Mouse (Mus musculus) intestine, postnatal 0 days (tissue): ENCODE measurements around the gene Tmem158. TPM values are rescaled to one million over a fixed set of nuclear protein-coding genes. Genes with fewer than 3 reads are reported as not detected.
A peak's percentile ranks its signal among the peaks of the same experiment; 100 is the strongest.

ENCODE experiments used
- ATAC-seq: fragments of 200-750 bp; cut with Nextera tagmentation; 2 replicates; pipeline ENCODE4 v1.8.0; 2017; ENCODE audit warnings: mild to moderate bottlenecking, moderate TSS enrichment, moderate library complexity
- H3K27ac ChIP-seq: fragments of 300-500 bp; sonication (generic); 2 replicates; pipeline ENCODE4 v1.5.1; 2014; ENCODE audit warnings: mild to moderate bottlenecking, low read depth, low read length, moderate library complexity
- H3K27me3 ChIP-seq: fragments of 300-500 bp; sonication (generic); replicated peaks from 2 replicates; pipeline ENCODE4 v1.6.1; 2014; ENCODE audit warnings: low read length, mixed read lengths; ENCODE audit not compliant: control insufficient read depth, insufficient read depth
- H3K36me3 ChIP-seq: fragments of 300-500 bp; sonication (generic); 2 replicates; pipeline ENCODE4 v1.6.1; 2014; ENCODE audit warnings: mild to moderate bottlenecking, moderate library complexity; ENCODE audit not compliant: control insufficient read depth, insufficient read depth
- H3K4me1 ChIP-seq: fragments of 300-500 bp; sonication (generic); replicated peaks from 2 replicates; pipeline ENCODE4 v1.6.1; 2014; ENCODE audit warnings: antibody characterized with exemption, low read length, mixed read lengths; ENCODE audit not compliant: control insufficient read depth, insufficient read depth
- H3K4me2 ChIP-seq: fragments of 300-500 bp; sonication (generic); replicated peaks from 2 replicates; pipeline ENCODE4 v1.6.1; 2014; ENCODE audit warnings: low read depth, mild to moderate bottlenecking, moderate library complexity
- H3K4me3 ChIP-seq: fragments of 300-500 bp; sonication (generic); 2 replicates; pipeline ENCODE4 v1.5.1; 2014; ENCODE audit warnings: low read depth, low read length
- H3K9ac ChIP-seq: fragments of 300-500 bp; sonication (generic); 2 replicates; pipeline ENCODE4 v1.6.1; 2014; ENCODE audit warnings: mild to moderate bottlenecking, low read depth, low read length
- H3K9me3 ChIP-seq: fragments of 300-500 bp; sonication (generic); 2 replicates; pipeline ENCODE4 v1.6.1; 2016; ENCODE audit warnings: mixed run types; ENCODE audit not compliant: control insufficient read depth
- CTCF ChIP-seq: sonication (generic); IDR thresholded peaks from 2 replicates; pipeline ENCODE4 v1.5.1; 2016; ENCODE audit warnings: low read depth, mild to moderate bottlenecking, control low read depth, antibody characterized with exemption, moderate library complexity
- WGBS: fragments of 180-500 bp; shearing (Covaris S2); extraction: QIAGEN DNeasy Blood & Tissue Kit; methylation state at CpG from one replicate; pipeline ENCODE4 v1.1.7; 2014; 5-methylcytosine and 5-hydroxymethylcytosine counted together
- polyA plus RNA-seq: library from polyadenylated mRNA; unstranded; fragments of >200 nt; fragmentation: Nextera tagmentation; extraction: Ambion mirVana; gene quantifications from 2 replicates; pipeline ENCODE4 v1.2.1, GENCODE M21; 2015

The Tmem158 gene
- polyA plus RNA-seq, 1 experiment from 2014 or later, result 15.6 TPM

DNA sequence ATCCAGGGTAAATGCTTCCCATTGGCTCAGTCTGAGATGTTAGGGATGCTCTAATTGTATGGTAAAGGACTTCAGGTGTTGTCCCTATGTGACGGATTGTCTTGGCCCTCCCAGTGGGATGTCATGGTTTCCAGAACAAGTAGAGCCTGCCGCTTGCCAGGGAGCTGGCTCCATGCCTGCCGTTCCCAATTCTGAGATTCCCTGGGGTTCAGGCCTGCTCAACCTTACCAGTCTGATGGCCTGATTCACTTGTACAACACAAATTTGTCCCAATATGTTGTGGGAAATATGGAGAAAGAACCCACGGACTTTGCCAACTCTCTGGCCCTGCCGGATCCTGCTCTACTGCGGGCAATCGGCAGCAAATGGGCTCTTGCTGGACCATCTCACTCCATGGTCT, 37.3 kb upstream of the Tmem158 start:
- Histone ChIP-seq H3K4me1 (no peaks in the 10 kb centered on the region), H3K9me3 (no peaks in the 10 kb centered on the region), H3K9ac (no peak overlapping the region), H3K4me2 (no peak overlapping the region), H3K4me3 (no peak overlapping the region), H3K27me3 (no peaks in the 10 kb centered on the region), H3K36me3 (no peaks in the 10 kb centered on the region), H3K27ac (no peak overlapping the region)
- no peak for ATAC-seq
- no peak for TF ChIP-seq CTCF
- 92% methylated on average over 7 of the region's 7 CpGs for WGBS

DNA sequence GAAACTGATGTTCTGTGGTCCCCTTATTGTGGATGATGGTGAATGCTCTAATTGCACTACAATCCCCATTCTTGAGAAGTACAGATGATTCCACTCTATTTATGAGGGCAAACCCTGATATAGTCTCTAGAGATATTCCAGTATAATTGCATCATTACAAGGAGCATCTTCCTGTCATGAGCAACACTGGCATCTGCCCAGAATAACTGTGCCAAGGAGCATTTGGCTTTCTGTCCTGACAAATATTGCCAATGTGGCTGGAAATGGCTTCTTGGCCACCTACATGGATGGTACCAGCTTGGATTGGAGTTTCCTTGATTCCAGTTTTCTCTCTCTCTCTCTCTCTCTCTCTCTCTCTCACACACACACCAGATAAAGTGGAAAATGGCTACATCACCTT, 35.7 kb upstream of the Tmem158 start:
- Histone ChIP-seq H3K4me1 (no peaks in the 10 kb centered on the region), H3K27me3 (no peaks in the 10 kb centered on the region), H3K27ac (no peak overlapping the region), H3K4me3 (no peak overlapping the region), H3K4me2 (no peak overlapping the region), H3K9me3 (no peaks in the 10 kb centered on the region), H3K36me3 (no peaks in the 10 kb centered on the region), H3K9ac (no peak overlapping the region)
- ATAC-seq, result no peak
- no peak for TF ChIP-seq CTCF

DNA sequence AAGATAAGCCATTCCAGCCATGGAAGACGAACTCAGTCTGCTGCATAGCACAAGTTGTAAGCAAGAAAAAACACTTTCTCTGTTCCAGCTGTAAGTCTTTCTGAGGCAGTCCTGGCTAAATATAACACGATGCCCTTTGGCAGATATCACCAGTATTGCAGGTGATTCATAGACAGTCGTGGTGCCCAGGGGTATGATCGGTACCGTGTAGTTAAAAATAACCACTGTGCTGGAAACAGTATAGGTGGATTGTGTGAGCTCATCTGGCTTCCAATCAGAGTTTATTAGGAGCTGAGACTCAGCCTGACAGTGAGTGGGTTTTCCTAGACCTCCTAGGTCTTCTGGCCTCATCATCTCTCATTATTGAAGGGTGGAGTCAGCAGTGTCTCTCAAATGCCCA, 34.0 kb upstream of the Tmem158 start:
- Histone ChIP-seq H3K9ac (no peak overlapping the region), H3K9me3 (no peaks in the 10 kb centered on the region), H3K4me3 (no peak overlapping the region), H3K27ac (no peak overlapping the region), H3K27me3 (no peaks in the 10 kb centered on the region), H3K36me3 (no peaks in the 10 kb centered on the region), H3K4me1 (no peaks in the 10 kb centered on the region), H3K4me2 (no peak overlapping the region)
- no peak for TF ChIP-seq CTCF
- WGBS, result 74% methylated on average over 5 of the region's 5 CpGs
- ATAC-seq, result no peak

DNA sequence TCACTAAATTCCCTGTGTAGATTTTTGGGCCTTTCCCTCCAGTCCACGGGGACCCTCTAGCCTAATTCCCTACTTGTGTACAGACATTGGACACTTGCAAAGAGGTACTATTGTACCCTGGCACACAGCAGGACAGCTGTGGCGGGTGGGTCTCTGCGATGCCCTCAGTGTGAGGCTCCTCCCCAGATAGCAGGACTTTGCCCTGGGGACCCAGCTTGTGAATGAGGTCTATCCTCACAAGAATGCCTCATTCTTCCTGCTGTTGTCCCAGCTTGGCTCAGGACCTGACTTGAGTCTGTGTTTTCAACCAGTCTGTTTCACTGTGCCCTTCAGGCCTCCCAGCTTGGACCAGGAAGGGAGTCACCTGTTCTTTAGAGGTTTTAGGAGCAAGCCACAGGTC, 27.8 kb upstream of the Tmem158 start:
- H3K9ac ChIP-seq, result no peak overlapping the region
- H3K4me1 ChIP-seq, result no peaks in the 10 kb centered on the region
- H3K4me2 ChIP-seq, result no peak overlapping the region
- peak; percentile 78 for ATAC-seq
- no peaks in the 10 kb centered on the region for H3K36me3 ChIP-seq
- WGBS, result 34% methylated on average over 3 of the region's 3 CpGs
- no peak for TF ChIP-seq CTCF
- H3K27me3 ChIP-seq, result no peaks in the 10 kb centered on the region
- H3K4me3 ChIP-seq, result no peak overlapping the region
- H3K9me3 ChIP-seq, result no peaks in the 10 kb centered on the region
- H3K27ac ChIP-seq, result no peak overlapping the region

DNA sequence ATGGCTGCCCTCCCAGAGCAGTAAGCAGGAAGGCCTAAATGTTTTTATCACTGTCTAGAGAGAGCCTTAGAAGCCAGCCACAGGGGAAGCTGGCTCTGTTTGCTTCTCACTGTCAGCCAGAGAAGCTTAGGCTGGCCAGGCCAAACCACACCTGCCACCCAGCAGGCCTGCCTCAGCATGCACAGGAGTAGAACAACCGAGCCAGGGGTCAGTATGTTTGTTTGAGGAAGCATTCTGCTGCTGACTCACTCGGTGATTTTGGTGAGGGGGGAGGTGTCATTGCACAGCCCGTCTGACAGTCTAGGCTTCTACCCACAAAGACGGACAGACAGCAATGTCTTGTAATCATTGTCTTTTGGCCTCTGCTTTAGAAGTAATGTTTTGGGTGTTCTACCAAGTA, 25.1 kb upstream of the Tmem158 start:
- Histone ChIP-seq H3K4me3 (no peak overlapping the region), H3K27me3 (no peaks in the 10 kb centered on the region), H3K9ac (no peak overlapping the region), H3K9me3 (no peaks in the 10 kb centered on the region), H3K36me3 (no peaks in the 10 kb centered on the region), H3K4me2 (no peak overlapping the region), H3K4me1 (no peaks in the 10 kb centered on the region), H3K27ac (no peak overlapping the region)
- 24% methylated on average over 4 of the region's 4 CpGs for WGBS
- ATAC-seq, result no peak
- no peak for TF ChIP-seq CTCF

DNA sequence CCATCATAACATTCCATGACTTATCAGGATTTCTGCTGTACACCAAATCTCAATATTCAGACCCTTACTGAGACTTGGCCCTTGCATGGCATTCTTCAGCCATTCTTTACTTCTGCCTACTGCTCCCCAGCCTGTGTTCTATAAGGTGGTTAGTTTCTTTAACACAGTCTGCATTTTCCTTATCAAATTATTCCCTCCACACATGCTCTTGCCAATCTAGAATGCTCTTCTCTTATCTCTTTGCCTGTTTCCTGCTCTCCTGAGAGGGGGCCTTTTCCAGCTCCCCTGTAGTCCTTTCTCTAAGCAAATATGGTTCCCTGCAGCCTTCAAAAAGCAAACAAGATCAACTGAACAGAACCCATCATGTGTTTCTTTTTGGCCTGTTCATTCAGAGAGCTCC, 20.2 kb upstream of the Tmem158 start:
- H3K9me3 ChIP-seq, result no peaks in the 10 kb centered on the region
- no peak overlapping the region for H3K27ac ChIP-seq
- H3K27me3 ChIP-seq, result no peaks in the 10 kb centered on the region
- no peak overlapping the region for H3K4me3 ChIP-seq
- no peak overlapping the region for H3K4me2 ChIP-seq
- no peaks in the 10 kb centered on the region for H3K36me3 ChIP-seq
- no peaks in the 10 kb centered on the region for H3K4me1 ChIP-seq
- no peak overlapping the region for H3K9ac ChIP-seq
- no peak for TF ChIP-seq CTCF
- ATAC-seq, result no peak

DNA sequence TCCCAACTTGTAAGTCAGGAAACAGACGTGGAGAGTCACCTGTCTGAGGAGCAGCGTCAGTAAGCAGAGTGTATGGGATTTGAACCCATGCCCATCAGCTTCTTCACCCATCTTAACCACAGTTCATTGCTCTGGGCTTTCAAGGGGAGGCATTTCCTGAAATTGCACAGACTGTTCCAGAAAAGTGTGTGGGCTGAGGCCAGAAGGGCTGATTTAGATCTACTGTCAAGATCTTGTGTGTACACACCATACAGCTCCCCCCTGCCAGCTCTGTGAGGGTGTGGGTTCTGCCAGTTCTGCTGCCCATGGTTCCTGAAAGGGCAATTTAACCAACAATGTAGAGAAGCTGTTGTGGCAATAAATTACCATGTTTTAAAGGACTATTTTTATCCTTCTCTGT, 17.4 kb upstream of the Tmem158 start:
- no peak for TF ChIP-seq CTCF
- Histone ChIP-seq H3K9me3 (no peaks in the 10 kb centered on the region), H3K4me3 (no peak overlapping the region), H3K4me1 (no peaks in the 10 kb centered on the region), H3K36me3 (no peaks in the 10 kb centered on the region), H3K27me3 (no peaks in the 10 kb centered on the region), H3K27ac (no peak overlapping the region), H3K9ac (no peak overlapping the region), H3K4me2 (no peak overlapping the region)
- ATAC-seq, result no peak
- WGBS, result 67% methylated on average over 2 of the region's 2 CpGs
